Mouse (Mus musculus) E14TG2a.4 (cell line): ENCODE measurements around the gene Fitm1.

Source experiments
- H3K27me3 ChIP-seq: 2 replicates; pipeline ENCODE4 v1.6.1; 2014; ENCODE audit warnings: low read length, control low read depth; ENCODE audit not compliant: insufficient read depth
- H3K36me3 ChIP-seq: 2 replicates; pipeline ENCODE4 v1.6.1; 2014; ENCODE audit warnings: low read length, control low read depth; ENCODE audit not compliant: insufficient read depth
- H3K4me1 ChIP-seq: replicated peaks from 2 replicates; pipeline ENCODE4 v1.6.1; 2014; ENCODE audit warnings: low read depth, low read length, control low read depth
- H3K4me3 ChIP-seq: replicated peaks from 2 replicates; pipeline ENCODE4 v1.5.1; 2014; ENCODE audit warnings: mild to moderate bottlenecking, low read length
- H3K9me3 ChIP-seq: 2 replicates; pipeline ENCODE4 v1.6.1; 2014; ENCODE audit warnings: low read length, control low read depth
- CTCF ChIP-seq: conservative IDR thresholded peaks from 2 replicates; pipeline ENCODE4 v1.5.1; 2014; ENCODE audit warnings: low read length
- NANOG ChIP-seq: IDR thresholded peaks from 2 replicates; pipeline ENCODE4 v1.6.1; 2014; ENCODE audit warnings: borderline replicate concordance, low read length, mixed read lengths
- POU5F1 ChIP-seq: IDR thresholded peaks from 2 replicates; pipeline ENCODE4 v1.6.1; 2014; ENCODE audit warnings: low read length, borderline replicate concordance

Gene Fitm1

GRCm38 (mm10) chr14:55584702-55585565 is 9.5 kb downstream of the Fitm1 start, which contains the start of gene Emc9:
Gene Emc9, minus strand, starts transcription at chr14:55585302.
- Histone ChIP-seq H3K4me1 (peaks cover 58% of the 10 kb centered on the region), H3K36me3 (peaks cover 41% of the 10 kb centered on the region)
- TF ChIP-seq NANOG (no peak), POU5F1 (no peak), CTCF (no peak)

DNA sequence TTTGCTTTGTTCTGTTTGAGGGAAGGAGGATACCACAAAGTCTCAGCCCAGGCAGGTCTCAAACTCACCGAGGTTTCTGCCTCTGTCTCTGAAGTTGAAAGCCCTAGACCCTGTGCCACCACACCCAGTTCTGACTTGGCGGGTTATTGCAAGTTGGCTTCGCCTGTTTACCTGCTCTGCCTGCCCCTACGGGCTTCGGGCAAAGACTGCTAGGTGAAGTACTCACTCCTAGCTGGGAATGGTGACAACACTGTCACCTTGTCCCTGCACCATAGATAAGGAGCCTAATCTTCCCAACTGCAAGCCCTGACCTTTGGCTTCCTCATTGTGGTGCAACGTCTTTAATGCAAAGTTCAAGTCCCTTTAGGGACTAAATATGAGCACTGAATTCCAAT is 10.1 kb downstream of the Fitm1 start:
- no peak for TF ChIP-seq NANOG
- TF ChIP-seq CTCF, result no peak
- TF ChIP-seq POU5F1, result no peak
- Histone ChIP-seq H3K9me3 (no peaks in the 10 kb centered on the region), H3K36me3 (peaks cover 36% of the 10 kb centered on the region), H3K4me3 (peak overlapping the region; percentile 85), H3K27me3 (peaks cover 5% of the 10 kb centered on the region), H3K4me1 (peaks cover 58% of the 10 kb centered on the region)

More at GRCm38 (mm10) chr14:55584702-55585565, 9.5 kb downstream of the Fitm1 start, which contains the start of gene Emc9:
- peaks cover 5% of the 10 kb centered on the region for H3K27me3 ChIP-seq
- H3K4me3 ChIP-seq, result peak within 1 kb of the TSS; percentile 85
- no peaks in the 10 kb centered on the region for H3K9me3 ChIP-seq

DNA sequence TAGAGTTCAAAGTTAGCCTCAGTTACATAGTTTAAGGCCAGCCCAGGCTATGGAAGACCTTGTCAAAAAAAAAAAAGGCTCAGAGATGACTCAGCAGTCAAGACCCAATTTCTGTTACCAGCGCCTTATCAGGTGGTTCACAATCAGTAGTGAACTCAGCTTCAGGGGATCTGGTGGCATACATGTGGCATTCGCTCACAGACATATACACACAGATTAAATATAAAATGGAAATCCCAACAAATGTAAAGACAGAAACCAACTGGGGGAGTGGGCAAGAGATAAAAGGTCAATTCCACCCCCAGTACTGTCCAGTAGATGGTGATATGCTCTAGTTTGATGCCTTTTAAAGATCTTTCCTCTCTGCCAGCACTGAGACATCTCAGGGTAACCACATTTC is 10.7 kb downstream of the Fitm1 start:
- H3K9me3 ChIP-seq, result no peaks in the 10 kb centered on the region
- H3K4me1 ChIP-seq, result peaks cover 53% of the 10 kb centered on the region
- H3K4me3 ChIP-seq, result no peak overlapping the region
- no peak for TF ChIP-seq CTCF
- no peak for TF ChIP-seq NANOG
- TF ChIP-seq POU5F1, result no peak
- H3K27me3 ChIP-seq, result peaks cover 5% of the 10 kb centered on the region
- H3K36me3 ChIP-seq, result peaks cover 30% of the 10 kb centered on the region

GRCm38 (mm10) chr14:55589271-55589670 is 13.9 kb downstream of the Fitm1 start:
- Histone ChIP-seq H3K4me3 (no peak overlapping the region), H3K27me3 (peaks cover 5% of the 10 kb centered on the region), H3K4me1 (peaks cover 60% of the 10 kb centered on the region), H3K9me3 (no peaks in the 10 kb centered on the region), H3K36me3 (peaks cover 33% of the 10 kb centered on the region)
- TF ChIP-seq NANOG (no peak), CTCF (no peak), POU5F1 (no peak)

DNA sequence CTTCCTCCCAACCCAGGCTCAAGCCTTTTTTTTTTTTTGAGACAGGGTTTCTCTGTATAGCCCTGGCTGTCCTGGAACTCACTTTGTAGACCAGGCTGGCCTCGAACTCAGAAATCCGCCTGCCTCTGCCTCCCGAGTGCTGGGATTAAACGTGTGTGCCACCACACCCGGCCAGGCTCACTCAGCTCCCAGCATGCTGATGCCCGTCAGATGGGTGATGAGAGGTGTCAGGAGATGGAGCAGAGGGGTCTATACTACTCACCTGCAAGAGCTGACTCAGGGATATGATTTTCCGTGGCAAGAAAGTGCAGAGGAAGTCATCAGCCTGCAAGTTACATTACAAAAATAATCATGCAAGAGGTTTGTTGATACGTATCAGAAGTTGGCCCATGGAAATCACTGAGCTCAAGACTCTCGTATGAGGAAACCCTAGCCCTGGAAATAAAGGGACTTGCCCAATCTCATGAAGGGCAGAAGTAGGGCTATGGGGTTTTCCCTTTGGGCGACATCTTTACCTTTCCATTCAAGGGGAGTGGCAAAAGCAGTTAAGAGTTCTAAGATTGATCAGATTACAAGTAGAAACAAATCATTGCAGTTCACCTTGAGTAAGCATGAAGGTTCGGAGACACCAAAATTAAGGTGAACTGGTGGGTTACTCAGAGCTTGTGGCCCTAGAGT is 14.5 kb downstream of the Fitm1 start:
- no peaks in the 10 kb centered on the region for H3K27me3 ChIP-seq
- peak overlapping the region; percentile 99 for H3K4me3 ChIP-seq
- H3K4me1 ChIP-seq, result peaks cover 54% of the 10 kb centered on the region
- H3K36me3 ChIP-seq, result peaks cover 40% of the 10 kb centered on the region
- no peaks in the 10 kb centered on the region for H3K9me3 ChIP-seq
- no peak for TF ChIP-seq CTCF
- no peak for TF ChIP-seq NANOG
- TF ChIP-seq POU5F1, result no peak

DNA sequence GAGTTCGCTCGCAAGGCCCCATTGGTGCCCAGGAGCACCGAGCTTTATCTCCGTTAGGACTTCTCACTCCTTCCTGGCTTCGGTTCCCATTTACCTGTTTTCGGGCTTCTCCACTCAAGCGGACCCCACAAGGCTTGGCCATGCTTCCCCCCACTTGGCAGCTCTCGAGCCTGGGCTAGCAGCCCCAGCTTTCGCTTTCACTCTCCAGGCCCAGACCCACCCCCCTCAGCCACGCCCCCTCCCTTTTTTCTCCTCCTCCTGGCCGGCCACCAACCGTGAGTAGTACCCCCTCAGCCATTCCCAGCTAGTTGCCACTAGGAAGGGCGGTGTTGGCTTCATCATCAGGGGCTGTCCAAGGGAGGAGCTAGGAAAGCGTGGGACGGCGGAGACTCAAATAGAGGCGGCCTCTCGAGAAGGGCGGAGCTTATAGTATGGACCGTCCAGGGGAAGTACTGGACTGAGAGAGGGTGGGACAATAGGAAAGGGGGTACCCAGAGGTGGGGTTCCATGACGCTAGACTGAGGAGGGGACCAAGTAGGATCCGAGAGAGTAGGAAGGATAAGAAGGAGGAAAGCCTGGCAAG is 15.4 kb downstream of the Fitm1 start, which contains the start of gene Psme2:
Gene Psme2, minus strand, starts transcription at position 366 of the 583 bp plus-strand sequence.
- peak within 1 kb of the TSS; percentile 99 for H3K4me3 ChIP-seq
- peaks cover 49% of the 10 kb centered on the region for H3K36me3 ChIP-seq
- H3K27me3 ChIP-seq, result no peaks in the 10 kb centered on the region
- no peak for TF ChIP-seq POU5F1
- no peak for TF ChIP-seq CTCF
- TF ChIP-seq NANOG, result no peak
- H3K9me3 ChIP-seq, result no peaks in the 10 kb centered on the region
- peaks cover 49% of the 10 kb centered on the region for H3K4me1 ChIP-seq

DNA sequence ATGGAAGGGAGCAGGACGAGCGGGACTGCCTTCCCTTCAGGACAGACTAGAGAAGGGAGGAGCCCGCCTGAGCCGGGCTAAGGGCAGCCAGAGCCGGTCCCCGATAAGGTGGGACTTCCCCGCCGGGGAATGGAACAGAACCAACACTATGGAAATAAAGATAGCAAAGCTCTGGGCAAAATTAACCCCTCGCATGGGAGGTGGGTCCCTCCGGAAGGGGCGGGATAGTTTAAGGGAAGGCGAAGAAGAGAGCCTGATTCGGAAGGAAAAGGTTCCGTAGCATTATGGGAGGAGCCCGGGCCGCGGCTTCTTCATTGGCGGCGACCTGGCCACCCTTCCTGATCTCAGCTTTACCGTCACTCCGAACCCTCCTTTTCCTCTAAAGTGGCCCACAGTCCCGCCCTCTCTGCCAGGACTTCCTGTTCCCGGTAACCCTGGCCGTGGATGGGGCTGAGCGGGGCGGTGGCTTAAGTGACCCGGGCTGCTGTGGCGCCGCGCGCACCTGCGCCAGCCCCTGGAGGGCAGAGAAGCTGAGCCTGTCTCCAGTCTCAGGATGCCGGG is 16.0 kb downstream of the Fitm1 start, which contains the start of gene Rnf31:
Gene Rnf31, plus strand, starts transcription at position 378 of the 561 bp plus-strand sequence.
- peaks cover 55% of the 10 kb centered on the region for H3K36me3 ChIP-seq
- TF ChIP-seq POU5F1 (no peak), CTCF (no peak), NANOG (no peak)
- H3K27me3 ChIP-seq, result no peaks in the 10 kb centered on the region
- H3K9me3 ChIP-seq, result no peaks in the 10 kb centered on the region
- peak within 1 kb of the TSS; percentile 99 for H3K4me3 ChIP-seq
- peaks cover 49% of the 10 kb centered on the region for H3K4me1 ChIP-seq
